Mouse (Mus musculus): ENCODE measurements around the gene Crygs. TPM values are rescaled to one million over a fixed set of nuclear protein-coding genes. Genes with fewer than 3 reads are reported as not detected.
A peak's percentile ranks its signal among the peaks of the same experiment; 100 is the strongest.

Crygs gene
- 0.62 and 0.88 TPM in 2 replicates for polyA plus RNA-seq (2016; fragmentation: Nextera tagmentation; extraction: Ambion mirVana)

GRCm38 (mm10) chr16:22811477-22811876, at the start of gene Crygs:
Crygs (minus strand) TSS chr16:22811577.
- Histone ChIP-seq H3K9ac (no peak within 1 kb of the TSS), H3K4me1 (peaks cover 4% of the 10 kb centered on the region; the same call in 1 of the 2 replicates), H3K27me3 (peaks cover 7% of the 10 kb centered on the region; the same call in 1 of the 2 replicates), H3K4me2 (replicated peaks) (no peak within 1 kb of the TSS), H3K36me3 (peaks cover 6% of the 10 kb centered on the region; the same call in 1 of the 2 replicates), H3K9me3 (no peaks in the 10 kb centered on the region), H3K4me3 (no peak within 1 kb of the TSS), H3K27ac (no peak within 1 kb of the TSS)
- no peak for ATAC-seq (ENCODE audit: insufficient number of reproducible peaks, insufficient read depth, low FRiP score, low TSS enrichment)
- 61% methylated on average over 2 of the region's 2 CpGs for WGBS

GRCm38 (mm10) chr16:22857431-22858113, 46.2 kb upstream of the Crygs start, which contains the start of the genes Tbccd1 and Dnajb11:
Tbccd1 (minus strand) TSS chr16:22857669.
Dnajb11 (plus strand) TSS chr16:22857845.
- WGBS, result under 1% methylated on average over 62 of the region's 62 CpGs
- Histone ChIP-seq H3K9ac (peak within 1 kb of the TSS; percentile 82), H3K4me1 (peaks cover 13% of the 10 kb centered on the region), H3K9me3 (no peaks in the 10 kb centered on the region), H3K4me3 (peak within 1 kb of the TSS; percentile 99), H3K4me2 (replicated peaks) (peak within 1 kb of the TSS; percentile 82), H3K36me3 (peaks cover 4% of the 10 kb centered on the region; the same call in 1 of the 2 replicates), H3K27me3 (no peaks in the 10 kb centered on the region), H3K27ac (peak within 1 kb of the TSS; percentile 58; the same call in 1 of the 2 replicates)
- ATAC-seq (ENCODE audit: insufficient number of reproducible peaks, insufficient read depth, low FRiP score, low TSS enrichment), result peak; percentile 100

- H3K9ac ChIP-seq, result peak overlapping the region; percentile 53
- no peak for ATAC-seq (ENCODE audit: insufficient number of reproducible peaks, insufficient read depth, low FRiP score, low TSS enrichment)
- no peaks in the 10 kb centered on the region for H3K36me3 ChIP-seq
- peaks cover 13% of the 10 kb centered on the region for H3K4me1 ChIP-seq
- peak overlapping the region; percentile 58; the same call in 1 of the 2 replicates for H3K27ac ChIP-seq
- 15% methylated on average over 9 of the region's 9 CpGs for WGBS
- no peaks in the 10 kb centered on the region for H3K27me3 ChIP-seq
- no peaks in the 10 kb centered on the region for H3K9me3 ChIP-seq
- H3K4me2 ChIP-seq (replicated peaks), result peak overlapping the region; percentile 82
- H3K4me3 ChIP-seq, result peak overlapping the region; percentile 99
Measured at GRCm38 (mm10) chr16:22856773-22857172, 45.4 kb upstream of the Crygs start.

GRCm38 (mm10) chr16:22852709-22853108, 41.3 kb upstream of the Crygs start:
- 92% methylated on average over 4 of the region's 4 CpGs for WGBS
- Histone ChIP-seq H3K27ac (no peak overlapping the region), H3K9ac (no peak overlapping the region)

GRCm38 (mm10) chr16:22848331-22848730, 37.0 kb upstream of the Crygs start:
- H3K9ac ChIP-seq, result no peak overlapping the region
- no peak for ATAC-seq (ENCODE audit: insufficient number of reproducible peaks, insufficient read depth, low FRiP score, low TSS enrichment)
- no peaks in the 10 kb centered on the region for H3K4me1 ChIP-seq
- H3K27me3 ChIP-seq, result no peaks in the 10 kb centered on the region
- WGBS, result 81% methylated on average over 1 of the region's 1 CpGs
- H3K36me3 ChIP-seq, result no peaks in the 10 kb centered on the region
- no peak overlapping the region for H3K27ac ChIP-seq
- no peak overlapping the region for H3K4me3 ChIP-seq
- no peaks in the 10 kb centered on the region for H3K9me3 ChIP-seq
- no peak overlapping the region for H3K4me2 ChIP-seq (replicated peaks)

More at GRCm38 (mm10) chr16:22852709-22853108, 41.3 kb upstream of the Crygs start:
- Histone ChIP-seq H3K4me3 (no peak overlapping the region), H3K36me3 (no peaks in the 10 kb centered on the region), H3K9me3 (no peaks in the 10 kb centered on the region), H3K4me1 (peaks cover 6% of the 10 kb centered on the region), H3K27me3 (no peaks in the 10 kb centered on the region), H3K4me2 (replicated peaks) (no peak overlapping the region)
- no peak for ATAC-seq (ENCODE audit: insufficient number of reproducible peaks, insufficient read depth, low FRiP score, low TSS enrichment)

GRCm38 (mm10) chr16:22847686-22848085, 36.3 kb upstream of the Crygs start:
- no peak overlapping the region for H3K27ac ChIP-seq
- WGBS, result 78% methylated on average over 1 of the region's 1 CpGs
- no peaks in the 10 kb centered on the region for H3K9me3 ChIP-seq
- no peak for ATAC-seq (ENCODE audit: insufficient number of reproducible peaks, insufficient read depth, low FRiP score, low TSS enrichment)
- H3K36me3 ChIP-seq, result no peaks in the 10 kb centered on the region
- no peak overlapping the region for H3K4me3 ChIP-seq
- H3K4me2 ChIP-seq (replicated peaks), result no peak overlapping the region
- H3K4me1 ChIP-seq, result no peaks in the 10 kb centered on the region
- H3K27me3 ChIP-seq, result no peaks in the 10 kb centered on the region
- H3K9ac ChIP-seq, result no peak overlapping the region

- WGBS, result 93% methylated on average over 4 of the region's 4 CpGs
- no peak for ATAC-seq (ENCODE audit: insufficient number of reproducible peaks, insufficient read depth, low FRiP score, low TSS enrichment)
- Histone ChIP-seq H3K27ac (no peak overlapping the region), H3K36me3 (peaks cover 2% of the 10 kb centered on the region; the same call in 1 of the 2 replicates), H3K27me3 (no peaks in the 10 kb centered on the region), H3K9me3 (no peaks in the 10 kb centered on the region), H3K4me2 (replicated peaks) (no peak overlapping the region), H3K4me3 (no peak overlapping the region), H3K9ac (no peak overlapping the region), H3K4me1 (no peaks in the 10 kb centered on the region)
Measured at GRCm38 (mm10) chr16:22845481-22845880, 34.1 kb upstream of the Crygs start.

GRCm38 (mm10) chr16:22844834-22845233, 33.5 kb upstream of the Crygs start:
- H3K27me3 ChIP-seq, result no peaks in the 10 kb centered on the region
- ATAC-seq (ENCODE audit: insufficient number of reproducible peaks, insufficient read depth, low FRiP score, low TSS enrichment), result no peak
- H3K4me3 ChIP-seq, result peak overlapping the region; percentile 47
- H3K4me2 ChIP-seq (replicated peaks), result peak overlapping the region; percentile 88
- peaks cover 8% of the 10 kb centered on the region; the same call in 1 of the 2 replicates for H3K36me3 ChIP-seq
- H3K9ac ChIP-seq, result peak overlapping the region; percentile 71
- WGBS, result 71% methylated on average over 5 of the region's 5 CpGs
- H3K4me1 ChIP-seq, result no peaks in the 10 kb centered on the region
- H3K9me3 ChIP-seq, result no peaks in the 10 kb centered on the region
- no peak overlapping the region for H3K27ac ChIP-seq

GRCm38 (mm10) chr16:22844061-22844801, 32.9 kb upstream of the Crygs start:
- H3K4me3 ChIP-seq, result peak overlapping the region; percentile 47
- peak overlapping the region; percentile 71 for H3K9ac ChIP-seq
- no peaks in the 10 kb centered on the region for H3K4me1 ChIP-seq
- no peaks in the 10 kb centered on the region for H3K27me3 ChIP-seq
- ATAC-seq (ENCODE audit: insufficient number of reproducible peaks, insufficient read depth, low FRiP score, low TSS enrichment), result peak; percentile 95
- 7% methylated on average over 26 of the region's 26 CpGs for WGBS
- peak overlapping the region; percentile 88 for H3K4me2 ChIP-seq (replicated peaks)
- peaks cover 12% of the 10 kb centered on the region; the same call in 1 of the 2 replicates for H3K36me3 ChIP-seq
- H3K27ac ChIP-seq, result no peak overlapping the region
- H3K9me3 ChIP-seq, result no peaks in the 10 kb centered on the region

GRCm38 (mm10) chr16:22842871-22843270, 31.5 kb upstream of the Crygs start:
- no peak for ATAC-seq (ENCODE audit: insufficient number of reproducible peaks, insufficient read depth, low FRiP score, low TSS enrichment)
- no peak overlapping the region for H3K4me2 ChIP-seq (replicated peaks)
- WGBS, result 90% methylated on average over 5 of the region's 5 CpGs

GRCm38 (mm10) chr16:22839146-22839857, 27.9 kb upstream of the Crygs start:
- Histone ChIP-seq H3K27me3 (no peaks in the 10 kb centered on the region), H3K36me3 (peaks cover 20% of the 10 kb centered on the region; the same call in 1 of the 2 replicates), H3K4me2 (replicated peaks) (no peak overlapping the region), H3K9ac (no peak overlapping the region), H3K27ac (no peak overlapping the region), H3K9me3 (no peaks in the 10 kb centered on the region), H3K4me3 (no peak overlapping the region), H3K4me1 (no peaks in the 10 kb centered on the region)
- ATAC-seq (ENCODE audit: insufficient number of reproducible peaks, insufficient read depth, low FRiP score, low TSS enrichment), result no peak
- WGBS, result 86% methylated on average over 3 of the region's 3 CpGs

More at GRCm38 (mm10) chr16:22842871-22843270, 31.5 kb upstream of the Crygs start:
- no peak overlapping the region for H3K4me3 ChIP-seq
- no peaks in the 10 kb centered on the region for H3K4me1 ChIP-seq
- no peak overlapping the region for H3K9ac ChIP-seq
- H3K27me3 ChIP-seq, result no peaks in the 10 kb centered on the region
- no peak overlapping the region for H3K27ac ChIP-seq
- H3K9me3 ChIP-seq, result no peaks in the 10 kb centered on the region
- H3K36me3 ChIP-seq, result peaks cover 12% of the 10 kb centered on the region; the same call in 1 of the 2 replicates
